Mouse (Mus musculus): ENCODE measurements around the gene Tspan3.

Gene Tspan3

DNA sequence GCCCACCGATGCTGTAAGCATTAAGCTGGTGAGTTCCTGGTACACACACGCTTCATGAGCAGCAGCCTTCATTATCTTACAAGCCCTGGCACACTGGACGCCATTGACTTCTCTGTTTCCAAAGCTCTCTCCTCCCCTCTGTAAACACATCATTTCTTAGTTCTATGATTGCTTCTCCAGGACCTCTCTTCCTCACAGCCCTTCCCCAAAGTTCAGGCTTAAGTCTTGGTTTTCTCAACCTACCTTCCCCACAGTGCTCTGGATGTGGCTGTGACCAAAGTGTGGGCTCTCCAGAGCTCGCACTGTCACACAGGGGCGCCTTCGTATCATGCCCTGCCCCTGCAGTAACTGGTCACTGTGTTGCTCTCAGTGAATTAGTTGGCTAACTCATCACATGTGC is at the start of gene Tspan3:
Gene Tspan3, minus strand, starts transcription at position 101 of the 400 bp plus-strand sequence.
- DNase-seq (ENCODE audit: low spot score in 2 of 2), result no peak

DNA sequence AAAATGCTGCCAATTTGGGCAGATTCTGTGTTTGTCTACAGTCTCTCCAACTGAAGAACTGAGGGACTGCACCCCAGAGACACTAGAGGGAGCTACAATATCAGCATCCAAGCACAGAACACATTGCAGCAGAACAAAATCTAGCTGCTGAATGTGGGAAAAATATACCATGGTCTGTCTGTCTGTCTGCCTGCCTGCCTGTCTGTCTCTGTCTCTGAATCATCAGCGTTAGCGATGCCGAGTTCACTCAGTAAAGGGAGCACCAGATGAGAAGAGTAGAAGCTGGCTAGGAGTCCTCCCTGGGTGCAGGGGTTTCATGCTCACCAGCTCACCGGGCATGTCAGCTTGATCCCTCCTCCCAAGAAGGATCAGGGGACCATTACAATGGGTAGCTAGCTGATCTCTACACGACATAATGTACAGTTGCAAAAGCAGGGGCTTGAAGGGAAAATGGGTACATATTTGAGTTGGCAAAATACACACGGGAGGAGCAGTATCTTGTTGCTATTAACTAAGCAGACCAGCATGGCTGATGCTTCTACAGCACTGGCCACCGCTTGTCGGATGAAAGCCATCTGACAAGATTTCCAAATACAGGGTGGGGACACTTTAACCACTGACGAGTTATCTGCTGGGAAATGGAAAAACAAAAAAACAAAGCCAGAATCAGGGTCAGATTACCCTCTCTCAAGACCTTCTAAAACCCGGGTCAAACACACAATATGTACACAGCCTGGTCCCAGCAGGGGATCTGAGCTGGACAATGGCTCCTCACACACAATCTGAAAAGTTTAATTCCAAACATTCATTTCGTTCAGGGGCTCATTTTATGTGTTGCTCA is 48.4 kb upstream of the Tspan3 start:
- DNase-seq (ENCODE audit: low spot score in 2 of 2), result no peak

DNA sequence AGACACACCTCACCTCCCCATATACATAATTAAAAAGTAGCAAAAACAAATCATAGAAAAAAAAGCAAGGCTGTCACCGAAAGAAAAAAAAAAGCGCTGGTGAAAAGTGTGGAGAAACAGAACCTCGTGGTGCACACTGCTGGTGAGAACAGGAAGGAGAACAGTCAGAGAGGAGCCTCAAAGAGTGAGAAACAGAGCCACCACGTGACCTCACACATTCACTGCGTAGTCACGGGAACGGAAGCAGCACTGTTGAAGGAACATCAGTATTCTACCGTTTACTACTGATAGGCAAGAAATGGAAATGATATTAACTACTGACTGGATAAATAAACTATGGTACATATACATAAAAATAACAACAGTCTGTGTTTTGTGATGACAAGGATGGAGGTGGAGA is 43.5 kb upstream of the Tspan3 start:
- no peak for DNase-seq (ENCODE audit: low spot score in 2 of 2)

DNA sequence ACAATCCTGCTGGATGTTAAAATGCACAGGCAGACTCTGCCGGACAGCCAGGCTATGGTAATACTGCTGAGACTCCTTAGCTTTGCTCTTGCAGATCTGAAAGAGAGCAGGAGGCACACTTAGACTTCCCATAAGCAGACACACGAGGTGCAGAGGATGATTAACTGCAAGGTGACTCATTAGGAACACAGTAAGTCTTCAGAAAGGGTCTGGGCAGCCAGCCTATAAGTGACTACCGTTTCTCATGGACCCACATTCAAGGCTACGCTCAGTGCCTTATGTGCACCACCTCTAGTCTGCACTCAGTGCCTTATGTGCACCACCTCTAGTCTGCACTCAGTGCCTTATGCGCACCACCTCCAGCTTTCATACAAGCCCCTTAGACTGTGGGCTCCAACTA is 42.2 kb upstream of the Tspan3 start:
- no peak for DNase-seq (ENCODE audit: low spot score in 2 of 2)

DNA sequence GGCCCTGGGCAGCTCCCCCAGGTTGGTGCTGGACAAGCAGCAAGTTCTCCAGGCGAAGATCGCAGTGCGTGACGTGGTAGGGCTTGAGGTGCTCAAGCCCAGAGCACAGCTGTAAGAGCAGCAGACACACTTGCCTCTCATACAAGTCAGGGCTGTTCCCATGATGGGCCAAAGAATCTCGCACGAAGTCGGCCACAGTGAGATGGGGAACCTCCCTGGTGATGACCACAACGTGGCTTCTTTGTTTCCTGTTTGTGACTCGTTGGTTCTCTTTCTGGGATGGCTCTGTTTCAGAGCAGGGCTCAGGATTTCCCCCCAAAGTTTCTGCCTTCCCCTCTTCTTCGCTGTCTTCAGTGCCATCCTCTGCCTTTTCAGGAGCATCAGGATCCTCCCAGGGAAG is 41.8 kb upstream of the Tspan3 start:
- no peak for DNase-seq (ENCODE audit: low spot score in 2 of 2)

DNA sequence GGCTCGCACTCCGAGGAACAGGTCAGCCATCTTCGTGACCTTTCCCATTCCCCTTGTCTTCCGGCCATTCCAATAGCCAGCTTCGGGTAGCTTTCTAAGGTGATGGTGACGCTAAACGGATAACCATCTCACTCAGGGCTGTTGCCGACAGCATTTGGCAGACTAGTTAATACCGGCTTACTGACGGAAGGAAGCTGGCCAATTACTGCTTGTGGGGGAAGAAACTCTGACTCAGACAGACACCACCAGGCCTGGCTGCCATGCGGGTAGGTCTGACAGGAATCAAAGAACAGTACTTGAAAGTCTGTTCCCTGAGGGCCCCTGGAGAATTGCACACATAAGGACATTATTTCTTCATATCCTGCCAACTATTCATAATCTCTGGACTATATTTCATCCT is 40.1 kb upstream of the Tspan3 start:
- no peak for DNase-seq (ENCODE audit: low spot score in 2 of 2)

DNA sequence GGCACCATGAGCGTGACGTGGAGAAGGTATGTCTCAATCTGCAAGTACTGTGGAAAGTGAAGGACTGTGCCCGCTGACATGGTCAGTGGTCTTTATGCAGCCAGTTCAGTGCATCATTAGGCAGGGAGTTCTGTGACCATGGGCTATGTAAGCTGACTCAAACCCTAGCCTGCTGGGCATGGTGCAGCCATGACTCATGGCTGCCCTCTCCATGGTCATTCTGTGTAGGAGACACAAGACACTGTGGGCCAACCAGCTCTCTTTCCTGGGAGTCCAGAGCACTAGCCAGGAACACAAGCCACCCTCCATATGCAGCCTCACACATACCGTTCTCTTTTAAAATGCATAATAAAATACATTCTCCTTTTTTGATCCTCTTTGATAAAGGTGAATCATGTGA is 39.0 kb upstream of the Tspan3 start:
- no peak for DNase-seq (ENCODE audit: low spot score in 2 of 2)

DNA sequence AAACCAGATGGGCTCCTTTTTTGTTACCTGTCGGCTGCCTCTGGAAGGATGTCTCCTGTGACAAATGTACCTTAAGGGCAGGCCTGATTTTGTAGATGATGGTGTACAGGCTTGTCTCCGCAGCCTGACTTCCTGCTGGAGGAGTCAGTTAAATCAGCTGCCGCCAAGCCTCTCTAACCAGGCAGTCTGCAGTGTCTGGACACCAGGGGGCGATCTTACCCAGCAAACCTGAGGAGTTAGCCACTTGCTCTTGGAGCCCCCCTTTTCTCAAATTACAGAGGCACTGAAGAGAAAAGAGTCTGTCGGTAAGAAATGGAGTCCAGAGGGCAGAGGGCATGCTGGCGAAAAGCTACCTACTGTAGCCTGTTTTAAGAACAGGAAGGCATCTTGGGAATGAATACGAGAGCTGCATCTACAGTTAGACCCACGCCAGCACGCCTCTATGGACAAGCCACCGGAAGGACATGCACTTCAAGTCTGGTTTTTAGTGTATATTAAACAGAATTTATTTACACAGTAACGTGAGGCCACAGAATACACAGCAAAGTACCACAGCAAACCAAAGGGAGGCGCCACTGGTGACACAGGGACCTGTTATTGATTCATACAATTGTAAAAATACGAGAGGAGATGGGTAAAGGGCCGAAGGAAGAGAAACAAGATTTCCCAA is 35.5 kb upstream of the Tspan3 start:
- DNase-seq (ENCODE audit: low spot score in 2 of 2), result peak; percentile 69 to 88

DNA sequence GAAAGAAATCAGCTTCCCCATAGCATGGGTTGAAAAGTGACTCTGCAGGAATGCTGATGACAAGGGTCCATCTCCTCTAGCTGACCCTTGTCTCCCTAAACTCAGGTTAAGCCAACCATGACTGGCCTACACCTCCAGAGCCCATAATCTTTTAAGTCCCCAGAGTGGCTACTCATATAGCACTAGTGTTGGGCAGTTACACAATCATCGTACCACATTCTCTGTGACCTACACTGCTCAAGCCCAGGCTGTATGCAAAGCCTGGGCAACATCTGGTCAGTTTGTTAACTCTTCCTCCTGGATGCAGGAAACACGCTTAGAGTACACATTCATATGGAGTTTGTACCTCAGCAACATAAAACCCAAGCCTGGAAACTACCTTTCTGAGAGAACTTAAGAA is 34.9 kb upstream of the Tspan3 start:
- DNase-seq (ENCODE audit: low spot score in 2 of 2), result no peak

DNA sequence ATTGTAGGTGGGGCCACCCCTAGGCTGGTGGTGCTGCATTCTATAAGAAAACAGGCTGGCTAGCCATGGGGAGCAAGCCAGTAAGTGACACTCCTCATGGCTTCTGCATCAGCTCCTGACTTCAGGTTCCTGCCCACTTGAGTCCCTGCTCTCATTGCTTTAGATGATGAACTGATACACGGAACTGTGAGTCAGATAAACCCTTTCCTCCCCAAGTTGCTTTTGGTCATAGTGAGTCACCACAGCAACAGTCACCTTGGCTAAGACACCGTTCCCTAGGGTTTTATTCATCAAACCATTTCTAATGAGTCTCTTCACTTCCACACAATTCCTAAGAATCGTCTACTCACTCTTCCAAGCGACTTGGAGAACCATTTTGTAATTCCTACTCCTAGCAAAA is 31.6 kb upstream of the Tspan3 start:
- DNase-seq (ENCODE audit: low spot score in 2 of 2), result no peak

DNA sequence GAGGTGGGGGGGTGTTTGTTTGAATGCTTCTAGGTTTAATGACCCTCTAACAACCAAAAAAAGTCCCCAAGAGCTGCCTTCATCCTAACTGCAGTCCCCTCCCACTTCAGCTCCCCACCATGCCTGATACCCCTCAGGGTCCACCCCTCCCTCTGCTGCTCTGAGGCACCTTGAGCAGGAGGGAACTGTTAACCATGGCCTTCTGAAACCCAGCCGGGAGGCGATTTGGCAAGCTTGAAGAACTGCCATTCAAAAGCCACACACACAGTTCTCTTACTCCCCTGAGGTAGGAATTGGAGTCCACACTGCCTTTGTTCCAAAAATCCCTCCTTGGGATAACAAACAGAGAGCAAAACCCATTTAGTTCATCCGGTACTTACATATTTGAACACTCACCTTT is 29.9 kb upstream of the Tspan3 start:
- DNase-seq (ENCODE audit: low spot score in 2 of 2), result no peak

DNA sequence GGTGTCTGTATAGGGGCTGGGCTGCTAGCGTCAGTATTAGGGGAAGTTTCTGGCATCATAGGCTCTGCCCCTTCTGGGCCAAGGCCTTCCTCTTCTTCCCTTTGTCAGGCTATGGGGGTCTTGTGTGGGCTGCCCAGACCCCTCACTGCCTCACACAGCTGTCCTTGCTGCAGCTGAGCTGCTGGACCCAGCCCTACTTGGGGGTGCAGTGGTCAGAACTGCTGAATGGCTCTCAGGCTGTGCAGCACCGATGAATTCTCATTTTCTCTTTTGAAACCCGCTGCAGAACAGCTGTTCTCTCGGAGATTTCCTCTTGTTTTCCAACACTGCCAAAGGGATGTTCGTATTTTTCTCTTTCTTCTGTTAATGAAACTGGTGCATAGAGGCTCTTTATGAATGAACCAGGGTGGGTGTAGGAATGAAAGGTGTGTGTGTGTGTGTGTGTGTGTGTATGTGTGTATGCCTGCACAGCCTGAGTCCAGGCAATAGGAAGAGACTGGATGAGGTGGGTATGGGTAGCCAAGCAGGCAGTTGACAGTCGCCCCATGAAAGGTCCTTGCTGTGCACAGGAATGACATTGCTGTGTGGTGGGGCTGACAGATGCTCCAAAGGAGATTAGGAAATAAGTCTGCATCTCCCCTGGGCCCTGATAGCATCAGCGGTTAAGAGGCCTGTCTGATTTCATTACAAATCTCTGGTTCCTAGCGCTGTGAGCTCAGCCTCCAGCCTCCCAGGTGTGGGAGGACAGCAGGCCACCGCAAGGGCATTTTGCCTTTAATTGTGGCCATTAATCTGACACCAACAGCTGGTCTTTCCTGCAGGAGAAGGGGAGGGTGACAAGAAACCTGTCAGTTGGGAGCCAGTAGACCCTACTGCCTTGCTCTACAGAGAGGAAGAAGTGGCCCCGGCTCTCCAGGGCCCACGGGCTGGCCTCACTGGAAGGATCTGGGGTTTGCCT is 26.5 kb upstream of the Tspan3 start:
- DNase-seq (ENCODE audit: low spot score in 2 of 2), result no peak

DNA sequence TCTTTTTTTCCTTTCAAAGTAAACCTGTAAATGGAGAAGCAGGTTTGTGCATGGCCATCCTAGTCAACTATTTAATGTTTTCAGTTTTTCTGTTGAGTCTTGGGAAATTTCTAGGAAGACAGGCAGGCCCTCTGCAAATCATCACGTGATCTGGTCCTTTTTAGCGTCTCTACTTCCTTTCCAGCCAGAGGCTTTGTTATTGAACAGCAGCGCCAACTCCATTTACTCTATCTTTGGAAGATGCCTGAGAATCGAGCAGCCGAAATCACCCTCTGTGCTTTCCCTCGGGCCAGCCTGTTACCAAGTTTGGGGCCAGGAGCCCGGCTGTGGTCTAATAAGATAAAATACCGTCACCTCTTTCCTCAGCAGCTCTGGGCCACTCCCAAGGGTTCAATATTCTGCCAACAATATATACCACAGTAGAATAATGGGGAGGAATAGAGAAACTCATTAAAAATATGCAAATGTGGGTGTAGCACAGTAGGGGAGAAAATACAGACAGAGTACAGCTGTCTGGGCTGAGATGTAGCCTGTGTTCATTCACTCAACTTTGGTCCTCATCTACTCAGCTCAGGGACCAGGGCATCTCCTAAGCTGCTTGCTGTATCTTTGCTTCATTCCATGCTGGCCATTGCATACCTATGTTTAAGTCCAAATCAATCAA is 15.0 kb upstream of the Tspan3 start:
- no peak for DNase-seq (ENCODE audit: low spot score in 2 of 2)

DNA sequence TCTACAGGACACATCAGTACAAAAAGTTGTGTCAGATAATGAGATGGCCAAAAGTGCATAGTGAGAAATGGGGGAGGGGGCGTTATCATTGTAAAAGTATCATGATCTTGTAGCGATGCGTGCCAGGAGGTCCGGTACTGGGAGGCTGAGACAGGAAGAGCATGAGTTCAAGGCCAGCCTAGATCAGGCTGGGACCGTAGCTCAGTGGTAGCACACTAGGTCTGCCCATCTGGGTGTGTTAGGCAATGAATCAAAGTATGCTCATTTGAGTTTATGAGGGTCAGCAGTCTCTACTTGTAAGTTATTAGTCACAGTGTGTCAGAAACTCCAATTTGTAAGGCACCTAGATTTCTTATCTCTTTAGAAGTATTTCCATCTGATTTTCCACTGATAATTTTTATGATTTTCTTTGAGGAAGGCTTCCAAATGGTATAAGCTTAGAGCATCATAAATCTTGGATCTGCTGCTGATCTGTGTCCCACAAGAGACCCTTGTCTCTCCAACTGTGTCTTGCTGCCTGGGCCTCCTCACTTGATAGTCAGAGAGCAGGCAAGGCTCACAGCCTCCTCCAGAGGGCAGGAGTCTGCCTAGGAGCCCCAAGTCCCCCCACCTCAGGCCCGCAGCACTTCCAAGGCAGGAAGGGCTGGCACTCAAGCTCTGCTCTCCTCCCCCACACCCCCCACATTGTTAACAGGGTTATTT is 14.3 kb upstream of the Tspan3 start:
- no peak for DNase-seq (ENCODE audit: low spot score in 2 of 2)

DNA sequence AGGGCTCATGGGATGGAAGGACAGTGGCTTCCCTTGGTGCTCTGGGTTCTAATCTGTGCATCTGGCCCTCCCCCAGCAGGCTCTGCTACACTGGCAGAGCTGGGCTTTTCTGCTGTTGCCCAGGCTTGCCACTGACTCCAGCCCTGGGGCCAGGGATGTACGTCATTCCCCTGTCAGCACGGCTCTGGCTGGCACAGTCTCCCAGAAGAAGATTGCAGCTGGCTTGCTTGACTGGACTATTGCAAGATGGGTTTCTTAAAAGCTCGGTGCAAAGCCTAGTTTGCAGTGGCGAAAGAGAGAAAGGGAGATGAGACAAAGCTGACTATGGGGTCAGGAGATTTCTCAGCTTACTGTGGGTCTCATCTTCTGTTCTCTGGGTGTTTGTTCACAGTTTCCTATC is 12.1 kb upstream of the Tspan3 start:
- DNase-seq (ENCODE audit: low spot score in 2 of 2), result no peak

DNA sequence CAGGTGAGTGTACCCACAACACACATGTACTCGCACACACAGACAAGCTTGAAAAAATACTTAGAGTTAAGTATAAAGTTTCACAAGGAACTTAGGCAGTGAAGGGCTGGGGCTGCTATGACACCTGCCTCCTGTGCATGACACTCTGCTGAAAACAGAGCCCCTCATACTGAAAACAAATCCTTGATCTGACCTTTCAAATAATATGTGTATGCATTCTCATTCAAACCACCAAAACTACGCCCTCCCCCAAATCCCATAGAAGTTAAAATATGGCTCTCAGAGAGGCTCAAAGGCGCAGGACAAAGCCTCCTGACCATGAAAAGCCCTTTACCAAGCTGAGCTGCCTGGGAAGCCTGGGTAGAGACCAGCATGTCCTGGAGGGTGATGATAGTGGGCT is 10.0 kb upstream of the Tspan3 start:
- no peak for DNase-seq (ENCODE audit: low spot score in 2 of 2)

DNA sequence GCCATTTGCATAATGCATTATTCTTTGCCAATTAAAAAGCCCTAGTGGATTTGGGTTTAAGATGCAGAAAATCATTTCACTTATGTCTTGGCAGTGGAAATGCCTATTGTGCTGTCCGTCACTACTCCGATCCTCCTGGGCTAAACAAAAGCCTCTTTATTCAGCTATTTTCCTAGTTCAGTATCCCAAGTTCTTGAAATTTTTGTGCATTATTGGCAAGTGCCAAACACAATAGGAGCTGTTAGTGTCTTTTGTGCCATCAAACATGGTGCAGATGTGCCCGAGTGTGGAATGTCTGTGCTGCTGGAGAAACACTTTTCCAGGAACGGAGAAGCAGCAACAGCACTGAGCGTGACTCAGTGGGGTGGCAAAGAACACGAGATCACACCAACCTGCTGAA is 2.4 kb upstream of the Tspan3 start:
- DNase-seq (ENCODE audit: low spot score in 2 of 2), result no peak

DNA sequence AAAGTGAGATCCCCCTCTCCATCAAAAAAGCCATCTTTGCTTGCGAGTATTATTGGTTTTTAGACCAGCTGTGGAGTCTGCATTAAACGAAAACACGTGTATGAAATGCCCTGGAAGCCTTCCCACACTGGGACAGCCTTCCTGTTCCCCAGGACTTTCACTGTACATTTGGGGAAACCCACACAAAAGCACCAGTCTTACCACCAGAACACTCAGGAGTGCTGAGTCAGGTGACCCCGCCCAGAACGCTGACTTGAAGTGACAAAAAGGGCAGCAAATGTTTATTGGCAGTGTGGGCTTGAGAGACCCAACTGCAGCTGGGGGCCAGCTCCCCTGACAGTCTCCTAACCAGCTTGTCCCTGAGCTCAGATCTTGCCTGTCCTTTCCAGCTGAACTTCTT is 884 bp upstream of the Tspan3 start:
- DNase-seq (ENCODE audit: low spot score in 2 of 2), result no peak

DNA sequence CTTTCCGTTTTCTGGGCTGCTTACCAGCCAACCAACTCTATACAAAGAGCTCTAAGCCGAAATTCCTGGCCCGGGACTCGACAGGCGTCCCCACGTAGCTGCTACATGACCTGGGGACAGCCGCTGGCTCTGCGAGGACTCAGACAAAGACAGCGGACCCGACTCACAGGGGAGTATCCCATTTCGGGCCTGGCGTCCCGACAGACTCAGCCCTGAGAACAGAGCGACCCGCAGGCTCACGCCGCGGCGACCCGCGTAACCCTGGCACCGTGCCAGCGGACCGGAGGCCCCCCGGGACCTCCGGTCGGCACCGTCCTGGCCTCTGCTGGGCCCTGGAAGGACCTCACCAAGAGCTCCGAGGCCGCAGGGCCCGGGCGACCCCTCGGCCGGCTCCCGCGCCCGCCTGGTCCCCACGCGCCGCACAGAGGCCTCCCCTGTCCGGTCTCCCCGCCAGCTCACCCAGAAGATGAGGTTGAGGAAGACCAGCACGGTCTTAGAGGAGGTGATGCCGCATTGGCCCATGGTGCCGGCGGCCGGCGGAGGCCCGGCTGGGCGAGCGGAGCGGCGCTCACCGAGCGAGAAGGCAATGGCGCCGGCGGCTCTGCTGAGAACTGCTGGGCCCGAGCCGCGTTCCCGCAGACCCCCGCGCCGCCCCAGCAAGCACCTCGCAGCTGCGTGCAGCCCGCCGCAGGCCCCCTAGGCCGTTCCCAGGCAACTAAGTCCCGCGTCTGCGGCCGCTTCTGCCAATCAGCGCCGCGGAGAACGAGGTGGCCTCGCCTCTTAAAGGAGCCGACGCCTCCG is 4.7 kb downstream of the Tspan3 start:
- DNase-seq (ENCODE audit: low spot score in 2 of 2), result peak; percentile 89

DNA sequence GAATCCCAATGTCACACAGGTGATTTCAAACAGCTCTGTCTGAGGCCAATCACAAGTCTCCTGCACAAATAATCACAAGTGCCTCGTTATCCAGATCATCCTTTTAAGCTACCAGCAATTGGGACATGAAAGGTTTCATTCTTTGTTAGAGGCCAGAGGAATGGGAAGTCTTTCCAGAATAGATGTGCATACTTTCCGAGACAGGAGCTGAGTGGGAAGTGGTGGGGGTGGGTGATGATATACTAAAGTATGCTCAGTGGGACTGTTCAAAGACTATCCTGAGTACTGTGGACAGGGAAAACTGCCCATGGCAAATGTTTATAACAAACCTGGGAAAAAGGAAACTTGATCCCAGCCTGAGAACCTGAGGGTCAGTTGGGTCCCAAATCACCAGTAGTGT is 5.8 kb downstream of the Tspan3 start:
- DNase-seq (ENCODE audit: low spot score in 2 of 2), result no peak
